Mouse (Mus musculus) liver, adult (tissue): Measurements from ENCODE around the gene Reg2.
"Not testable (repeated sequence)": the region's sequence is repeated elsewhere in the genome, so short reads cannot be mapped to it uniquely, and the experiment has no call there.

ENCODE experiments used
- GATA4 ChIP-seq: IDR thresholded peaks from 2 replicates; pipeline ENCODE4 v1.6.1; 2014; ENCODE audit warnings: mild to moderate bottlenecking, low read length; ENCODE audit not compliant: insufficient replicate concordance

Gene Reg2

DNA sequence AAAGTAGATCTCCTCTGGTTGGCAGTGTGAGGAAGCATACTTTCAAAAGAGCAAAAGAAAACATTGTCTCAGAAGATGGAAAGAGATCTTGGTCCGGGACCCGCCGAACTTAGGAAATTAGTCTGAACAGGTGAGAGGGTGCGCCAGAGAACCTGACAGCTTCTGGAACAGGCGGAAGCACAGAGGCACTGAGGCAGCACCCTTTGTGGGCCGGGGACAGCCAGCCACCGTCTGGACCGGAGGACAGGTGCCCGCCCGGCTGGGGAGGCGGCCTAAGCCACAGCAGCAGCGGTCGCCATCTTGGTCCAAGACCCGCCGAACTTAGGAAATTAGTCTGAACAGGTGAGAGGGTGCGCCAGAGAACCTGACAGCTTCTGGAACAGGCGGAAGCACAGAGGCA, at the start of gene Reg2:
TSS of gene Reg2 (plus strand) at position 301 of the 400 bp plus-strand sequence.
- TF ChIP-seq GATA4: not testable (repeated sequence)

DNA sequence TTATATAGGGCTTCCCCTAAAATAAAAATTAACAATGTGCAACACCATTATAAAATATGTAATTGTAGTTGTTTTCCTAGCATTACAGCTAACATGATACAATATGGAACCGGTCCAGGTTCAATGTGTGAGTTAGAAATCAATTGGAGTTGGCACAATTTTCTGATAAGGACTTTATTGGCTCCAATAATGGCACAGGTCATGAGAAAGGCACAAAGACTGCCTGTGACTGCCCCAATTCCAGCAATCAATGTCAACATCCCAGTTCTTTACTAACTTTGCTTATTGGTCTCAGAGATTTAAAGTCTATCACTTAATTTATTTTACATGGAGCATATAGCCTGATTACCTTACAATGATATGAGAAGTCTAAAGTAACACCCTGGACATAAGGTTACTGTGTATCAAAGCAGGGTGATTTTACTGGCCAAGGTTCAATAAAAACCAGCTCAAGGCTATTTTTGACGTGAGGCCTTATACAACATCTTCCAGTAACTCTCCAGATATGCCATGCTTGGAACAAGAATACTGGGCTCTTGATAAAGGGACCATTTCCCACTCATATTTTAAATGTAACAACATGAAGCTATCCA, 33.4 kb upstream of the Reg2 start:
- no peak for TF ChIP-seq GATA4

DNA sequence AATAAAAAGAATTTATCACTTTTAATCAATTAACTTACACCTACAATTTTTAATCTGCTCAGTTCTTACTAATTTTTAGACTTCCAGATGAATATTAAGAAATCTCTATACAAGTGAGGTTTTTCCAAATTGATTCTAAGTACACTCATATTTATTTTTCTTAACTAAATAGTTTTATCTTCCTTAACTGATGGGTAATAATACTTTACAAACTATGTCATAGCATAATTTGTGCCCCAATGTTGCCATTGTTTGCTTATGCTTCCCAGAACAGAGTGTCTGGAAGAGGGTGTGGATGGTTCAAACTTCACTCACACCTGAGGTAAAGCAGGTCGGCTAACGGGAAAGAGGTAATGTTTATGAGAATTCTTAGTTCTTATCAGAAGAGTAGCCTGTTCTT, 25.1 kb upstream of the Reg2 start, which contains the start of gene Reg3b:
TSS of gene Reg3b (plus strand) at position 301 of the 400 bp plus-strand sequence.
- TF ChIP-seq GATA4: no peak

GRCm38 (mm10) chr6:78378765-78379164, 16.7 kb upstream of the Reg2 start, which contains the start of gene Reg3d:
Reg3d (minus strand) TSS chr6:78378865.
- no peak for TF ChIP-seq GATA4

DNA sequence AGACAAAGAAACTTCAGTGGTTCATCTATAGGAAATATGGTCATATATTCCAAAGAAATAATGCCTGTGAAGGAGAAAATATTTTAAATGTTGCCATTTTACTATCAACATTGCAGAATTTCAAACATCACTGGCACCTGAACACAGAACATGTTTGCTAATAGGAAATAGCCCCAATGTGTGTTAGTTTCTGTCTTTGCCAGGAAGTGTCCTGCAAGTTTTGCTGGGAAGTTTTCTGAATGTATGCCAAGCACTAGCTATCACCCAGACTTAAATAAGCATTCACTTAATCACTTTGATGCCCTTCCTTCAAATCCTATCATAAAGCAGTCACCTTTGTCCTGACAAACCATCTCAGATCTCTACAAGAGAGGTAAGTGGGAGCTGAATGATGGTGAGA, 15.0 kb upstream of the Reg2 start, which contains the start of gene Reg3a:
TSS of gene Reg3a (plus strand) at position 301 of the 400 bp plus-strand sequence.
- TF ChIP-seq GATA4: no peak

DNA sequence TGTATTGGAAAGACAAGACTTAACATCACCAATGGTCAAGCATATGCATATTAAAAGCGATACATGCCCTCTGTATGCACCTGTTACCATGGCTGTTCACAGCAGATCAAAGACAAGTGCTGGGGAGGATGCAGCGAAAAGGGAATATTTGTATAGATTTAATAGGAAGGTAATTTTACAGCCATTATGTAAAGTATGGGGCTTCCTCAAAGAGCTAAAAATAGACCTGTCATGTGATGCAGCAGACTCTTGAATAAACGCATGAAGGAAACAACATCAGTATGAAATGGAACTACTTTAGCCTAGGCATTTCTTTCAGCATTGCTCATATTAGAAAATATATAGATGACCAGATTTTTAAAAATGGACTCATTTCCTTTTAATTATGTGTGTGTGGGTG, 9.8 kb upstream of the Reg2 start:
- no peak for TF ChIP-seq GATA4

DNA sequence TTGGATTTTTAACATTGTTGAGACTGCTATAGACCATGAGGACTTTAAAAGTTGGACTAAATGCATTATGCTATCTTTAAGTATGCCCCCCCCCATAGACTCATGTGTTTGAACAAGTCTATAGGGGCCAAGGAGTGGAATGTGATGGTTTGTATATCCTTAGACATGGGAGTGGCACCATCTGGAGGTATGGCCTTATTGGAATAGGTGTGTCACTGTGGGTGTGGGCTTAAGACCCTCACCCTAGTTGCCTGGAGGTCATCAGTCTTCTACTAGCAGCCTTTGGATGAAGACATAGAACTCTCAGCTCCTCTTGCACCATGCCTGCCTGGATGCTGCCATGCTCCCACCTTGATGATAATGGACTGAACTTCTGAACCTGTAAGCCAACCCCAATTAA, 27.0 kb downstream of the Reg2 start, which contains the start of gene Reg1:
TSS of gene Reg1 (plus strand) at position 301 of the 400 bp plus-strand sequence.
- TF ChIP-seq GATA4: not testable (repeated sequence)

GRCm38 (mm10) chr6:78425497-78425896, 30.1 kb downstream of the Reg2 start:
- TF ChIP-seq GATA4: no peak

GRCm38 (mm10) chr6:78447202-78447601, 51.8 kb downstream of the Reg2 start:
- TF ChIP-seq GATA4: no peak

DNA sequence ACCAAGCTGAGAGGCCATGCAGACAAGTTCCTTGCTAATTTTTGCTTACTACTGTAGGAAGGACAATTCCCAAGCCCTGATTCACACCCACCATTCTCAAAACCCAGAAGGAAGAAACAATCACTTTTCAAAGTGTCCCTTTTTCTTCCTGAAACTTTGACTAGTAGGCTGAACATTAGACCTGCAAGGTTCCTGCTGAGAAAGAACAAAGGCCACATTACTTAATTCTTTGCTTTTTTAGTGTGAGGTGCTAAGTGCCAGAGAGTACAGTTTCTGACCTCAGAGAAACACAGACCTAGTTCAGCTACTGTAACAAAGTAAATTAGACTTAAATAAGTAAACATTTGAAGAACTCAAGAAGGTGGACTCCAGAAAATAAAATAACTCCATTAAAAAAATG, 53.0 kb downstream of the Reg2 start:
- no peak for TF ChIP-seq GATA4

- TF ChIP-seq GATA4: no peak
Measured at GRCm38 (mm10) chr6:78452804-78453203, 57.4 kb downstream of the Reg2 start.
